Mouse (Mus musculus) neural tube, embryonic 15.5 days (tissue): ENCODE measurements around the gene Sun5. TPM values are rescaled to one million over a fixed set of nuclear protein-coding genes. Genes with fewer than 3 reads are reported as not detected.
"Not testable (repeated sequence)": the region's sequence is repeated elsewhere in the genome, so short reads cannot be mapped to it uniquely, and the experiment has no call there.

Experiments
- ATAC-seq: fragments of 200-750 bp; cut with Nextera tagmentation; 2 replicates; pipeline ENCODE4 v1.8.0; 2017; ENCODE audit warnings: mild to moderate bottlenecking, moderate TSS enrichment, moderate library complexity; ENCODE audit not compliant: low FRiP score
- H3K27ac ChIP-seq: fragments of 300-500 bp; sonication (generic); replicated peaks from 2 replicates; pipeline ENCODE4 v1.5.1; 2015; ENCODE audit warnings: mild to moderate bottlenecking, inconsistent platforms
- H3K27me3 ChIP-seq: fragments of 300-500 bp; sonication (generic); replicated peaks from 2 replicates; pipeline ENCODE4 v1.6.1; 2015; ENCODE audit warnings: inconsistent platforms
- H3K36me3 ChIP-seq: fragments of 300-500 bp; sonication (generic); 2 replicates; pipeline ENCODE4 v1.6.1; 2015; ENCODE audit warnings: inconsistent platforms
- H3K4me1 ChIP-seq: fragments of 300-500 bp; sonication (generic); 2 replicates; pipeline ENCODE4 v1.6.1; 2015; ENCODE audit warnings: inconsistent platforms
- H3K4me2 ChIP-seq: fragments of 300-500 bp; sonication (generic); 2 replicates; pipeline ENCODE4 v1.6.1; 2015; ENCODE audit warnings: inconsistent platforms, mild to moderate bottlenecking, moderate library complexity
- H3K4me3 ChIP-seq: fragments of 300-500 bp; sonication (generic); replicated peaks from 2 replicates; pipeline ENCODE4 v1.5.1; 2015; ENCODE audit warnings: mild to moderate bottlenecking, inconsistent platforms
- H3K9ac ChIP-seq: fragments of 300-500 bp; sonication (generic); replicated peaks from 2 replicates; pipeline ENCODE4 v1.6.1; 2015; ENCODE audit warnings: mild to moderate bottlenecking, inconsistent platforms
- H3K9me3 ChIP-seq: fragments of 300-500 bp; sonication (generic); replicated peaks from 2 replicates; pipeline ENCODE4 v1.6.1; 2016; ENCODE audit warnings: inconsistent platforms
- WGBS: fragments of 180-500 bp; shearing (Covaris S2); methylation state at CpG from one replicate; pipeline ENCODE4 v1.1.7; 2015; ENCODE audit warnings: mixed read lengths; 5-methylcytosine and 5-hydroxymethylcytosine counted together
- polyA plus RNA-seq: library from polyadenylated mRNA; unstranded; fragments of >200 nt; fragmentation: Nextera tagmentation; extraction: Ambion mirVana; gene quantifications from 2 replicates; pipeline ENCODE4 v1.2.1, GENCODE M21; 2015

Gene Sun5
- polyA plus RNA-seq, 1 experiment from 2014 or later: not detected

DNA sequence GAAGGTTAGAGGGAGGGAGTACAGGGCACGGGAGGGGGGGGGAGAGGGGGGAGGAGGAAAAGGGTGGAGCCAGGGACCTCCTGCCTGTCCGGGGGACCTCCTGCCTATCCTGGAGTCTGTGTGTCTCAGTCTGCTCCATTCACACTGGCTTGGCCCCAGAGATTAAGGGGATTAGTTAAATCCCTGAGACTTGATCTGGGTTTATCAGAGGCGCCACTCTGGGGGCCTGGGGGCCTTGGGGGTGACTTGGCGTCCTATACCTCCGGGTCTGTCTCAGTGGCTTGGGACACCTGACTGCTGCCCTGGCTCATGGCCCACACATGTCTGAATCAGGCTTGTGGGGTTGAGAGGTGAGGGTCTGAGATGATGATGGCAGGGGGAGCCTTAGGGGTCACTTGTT lies 17.3 kb downstream of the Sun5 start:
- ATAC-seq: no peak
- Histone ChIP-seq H3K27ac (no peak overlapping the region), H3K9ac (no peak overlapping the region), H3K4me1 (no peaks in the 10 kb centered on the region), H3K27me3 (no peaks in the 10 kb centered on the region), H3K4me3 (no peak overlapping the region), H3K36me3 (no peaks in the 10 kb centered on the region), H3K9me3 (no peaks in the 10 kb centered on the region), H3K4me2 (no peak overlapping the region)
- WGBS: 41% methylated on average over 5 of the region's 5 CpGs

DNA sequence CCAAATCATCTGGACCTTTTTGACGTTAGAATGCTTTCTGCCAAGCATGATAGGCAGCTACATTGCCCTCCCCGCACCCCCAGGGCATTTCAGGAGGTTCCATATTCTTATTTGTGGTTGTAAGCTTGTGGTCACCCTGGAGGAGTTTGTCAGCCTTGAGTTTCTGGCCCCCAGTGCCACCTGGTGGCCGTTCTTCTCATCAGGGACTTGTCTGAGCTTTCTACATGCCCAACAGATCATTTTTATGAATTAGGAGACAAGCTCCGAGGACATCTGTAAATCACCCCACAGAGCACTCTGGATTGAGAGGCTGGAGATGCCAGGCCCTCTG lies 19.9 kb downstream of the Sun5 start:
- Histone ChIP-seq H3K9ac (no peak overlapping the region), H3K4me3 (no peak overlapping the region), H3K4me1 (no peaks in the 10 kb centered on the region), H3K27me3 (no peaks in the 10 kb centered on the region), H3K27ac (no peak overlapping the region), H3K9me3 (no peaks in the 10 kb centered on the region), H3K36me3 (no peaks in the 10 kb centered on the region), H3K4me2 (no peak overlapping the region)
- 50% methylated on average over 4 of the region's 4 CpGs for WGBS
- ATAC-seq: no peak

DNA sequence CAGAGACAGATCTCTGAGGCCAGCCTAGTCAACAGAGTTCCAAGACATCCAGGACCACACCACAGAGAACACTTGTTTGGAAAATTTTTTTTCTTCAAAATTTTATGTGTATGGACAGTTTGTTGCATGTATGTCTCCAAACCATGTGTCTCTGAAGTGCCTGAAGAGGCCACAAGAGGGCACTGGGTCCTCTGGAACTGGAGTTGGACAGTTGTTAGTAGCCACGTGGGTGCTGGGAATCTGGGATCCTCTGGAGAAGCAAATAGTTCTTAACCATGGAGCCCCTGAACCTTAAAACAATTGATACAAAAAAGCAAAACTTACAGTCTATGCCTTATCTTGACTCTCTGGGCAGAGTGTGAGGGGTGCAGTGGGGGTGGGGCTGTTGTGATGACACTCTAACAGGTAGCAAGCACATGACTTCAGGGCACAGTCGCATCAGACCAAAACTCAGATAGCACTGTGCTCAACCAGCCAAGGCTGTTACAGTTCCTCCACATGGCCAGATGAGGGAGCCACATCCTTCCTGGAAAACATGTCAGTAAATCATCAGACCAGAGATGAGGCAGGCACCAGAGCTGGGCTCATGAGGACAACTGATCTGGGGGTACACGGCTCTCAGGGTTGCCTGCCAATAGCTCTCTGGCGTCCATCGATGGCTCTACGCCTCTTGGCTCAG lies 20.4 kb downstream of the Sun5 start:
- H3K4me2 ChIP-seq: no peak overlapping the region

DNA sequence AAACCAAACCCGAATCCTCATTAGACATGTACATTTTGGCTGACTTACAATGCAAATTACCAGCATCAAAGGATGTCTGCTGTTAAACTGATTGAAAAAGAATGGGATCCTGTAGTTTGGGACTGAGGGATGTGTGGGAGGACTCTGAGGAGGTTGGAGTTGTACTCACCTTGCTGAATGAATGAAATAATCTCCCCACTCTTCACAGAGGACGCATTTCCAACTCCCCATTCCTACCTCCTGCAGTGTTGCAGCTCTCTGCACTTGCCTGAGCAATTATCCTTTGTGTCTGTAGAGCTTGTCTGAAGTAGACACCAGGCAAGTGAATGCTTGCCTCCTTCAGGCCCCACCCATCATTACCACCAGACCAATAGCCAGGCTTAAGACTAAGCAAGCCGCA lies 22.5 kb downstream of the Sun5 start:
- no peak for ATAC-seq
- 74% methylated on average over 3 of the region's 3 CpGs for WGBS
- H3K9me3 ChIP-seq: no peaks in the 10 kb centered on the region

More for the DNA sequence above, 20.4 kb downstream of the Sun5 start:
- WGBS: 85% methylated on average over 6 of the region's 6 CpGs
- Histone ChIP-seq H3K4me3 (no peak overlapping the region), H3K36me3 (no peaks in the 10 kb centered on the region), H3K9ac (no peak overlapping the region), H3K9me3 (no peaks in the 10 kb centered on the region), H3K27me3 (no peaks in the 10 kb centered on the region), H3K4me1 (no peaks in the 10 kb centered on the region), H3K27ac (no peak overlapping the region)
- no peak for ATAC-seq

DNA sequence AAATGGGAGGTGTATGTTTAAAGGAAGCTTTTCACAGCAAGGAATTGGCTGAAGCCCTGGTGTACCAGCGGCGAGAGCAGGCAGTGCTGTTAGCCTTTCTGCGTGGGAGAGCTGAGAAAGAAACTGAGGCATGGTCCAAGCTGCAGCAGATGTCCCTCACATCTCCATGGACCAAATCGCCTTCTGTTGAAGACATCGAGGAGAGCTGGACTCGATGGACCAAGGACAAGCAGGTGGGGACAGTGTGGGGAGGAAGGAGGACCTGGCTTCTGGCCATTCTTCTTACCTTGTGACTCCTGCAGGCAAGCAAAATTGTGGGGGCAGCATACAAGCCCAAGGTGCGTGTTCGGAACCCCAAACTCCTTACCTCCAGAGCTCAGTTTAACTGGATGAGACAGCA lies 28.0 kb downstream of the Sun5 start:
- no peak for ATAC-seq
- 92% methylated on average over 8 of the region's 8 CpGs for WGBS

More for the DNA sequence above, 22.5 kb downstream of the Sun5 start:
- Histone ChIP-seq H3K4me1 (no peaks in the 10 kb centered on the region), H3K9ac (no peak overlapping the region), H3K27me3 (no peaks in the 10 kb centered on the region), H3K27ac (no peak overlapping the region), H3K4me2 (no peak overlapping the region), H3K36me3 (no peaks in the 10 kb centered on the region), H3K4me3 (no peak overlapping the region)

DNA sequence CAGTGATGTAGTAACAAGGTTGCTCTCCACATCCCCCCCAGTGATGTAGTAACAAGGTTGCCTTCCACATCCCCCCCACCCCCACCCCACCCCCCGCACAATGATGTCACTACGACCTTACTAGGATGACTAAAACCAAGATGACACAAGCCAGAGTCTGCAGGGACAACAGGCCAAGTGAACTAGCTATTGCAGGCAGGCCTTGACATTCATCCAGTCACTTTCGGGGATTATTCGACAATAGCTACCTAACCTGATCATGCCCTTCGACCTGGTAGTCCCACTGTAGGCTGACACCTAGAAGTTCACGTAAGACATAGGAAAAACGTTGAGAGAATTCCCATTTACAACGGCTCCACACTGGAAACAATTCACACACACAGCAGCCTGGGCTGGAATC lies 37.6 kb downstream of the Sun5 start:
- Histone ChIP-seq H3K4me3 (no peak overlapping the region), H3K9ac (no peak overlapping the region), H3K9me3 (no peaks in the 10 kb centered on the region), H3K4me2 (no peak overlapping the region), H3K4me1 (no peaks in the 10 kb centered on the region), H3K36me3 (no peaks in the 10 kb centered on the region), H3K27me3 (no peaks in the 10 kb centered on the region), H3K27ac (no peak overlapping the region)
- no peak for ATAC-seq
- WGBS: 90% methylated on average over 8 of the region's 8 CpGs

More for the DNA sequence above, 28.0 kb downstream of the Sun5 start:
- no peaks in the 10 kb centered on the region for H3K36me3 ChIP-seq
- no peaks in the 10 kb centered on the region for H3K4me1 ChIP-seq
- no peaks in the 10 kb centered on the region for H3K27me3 ChIP-seq
- no peak overlapping the region for H3K27ac ChIP-seq
- no peak overlapping the region for H3K4me2 ChIP-seq
- no peaks in the 10 kb centered on the region for H3K9me3 ChIP-seq
- no peak overlapping the region for H3K4me3 ChIP-seq
- H3K9ac ChIP-seq: no peak overlapping the region

DNA sequence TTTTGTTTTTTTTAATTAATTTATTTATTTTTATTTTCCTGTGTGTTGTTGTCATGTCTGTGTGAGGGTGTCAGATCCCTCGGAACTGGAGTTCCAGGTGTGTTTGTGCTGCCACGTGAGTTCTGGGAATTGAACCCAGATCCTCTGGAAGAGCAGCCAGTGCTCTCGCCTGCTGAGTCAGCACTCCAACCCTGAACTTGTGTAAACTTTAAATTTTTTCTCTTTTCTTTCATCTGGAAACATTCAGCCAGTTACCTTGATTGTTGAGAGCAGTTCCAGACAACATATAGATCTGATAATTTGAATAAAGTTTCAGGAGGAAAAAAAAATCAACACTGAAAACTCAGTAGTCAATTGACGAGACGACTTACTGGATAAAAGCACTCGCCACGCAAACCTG lies 42.2 kb downstream of the Sun5 start:
- Histone ChIP-seq H3K9ac (no peak overlapping the region), H3K4me1 (no peaks in the 10 kb centered on the region), H3K4me2 (no peak overlapping the region), H3K36me3 (no peaks in the 10 kb centered on the region), H3K27ac (no peak overlapping the region), H3K9me3 (no peaks in the 10 kb centered on the region), H3K4me3 (no peak overlapping the region), H3K27me3 (no peaks in the 10 kb centered on the region)
- 91% methylated on average over 7 of the region's 7 CpGs for WGBS
- no peak for ATAC-seq

DNA sequence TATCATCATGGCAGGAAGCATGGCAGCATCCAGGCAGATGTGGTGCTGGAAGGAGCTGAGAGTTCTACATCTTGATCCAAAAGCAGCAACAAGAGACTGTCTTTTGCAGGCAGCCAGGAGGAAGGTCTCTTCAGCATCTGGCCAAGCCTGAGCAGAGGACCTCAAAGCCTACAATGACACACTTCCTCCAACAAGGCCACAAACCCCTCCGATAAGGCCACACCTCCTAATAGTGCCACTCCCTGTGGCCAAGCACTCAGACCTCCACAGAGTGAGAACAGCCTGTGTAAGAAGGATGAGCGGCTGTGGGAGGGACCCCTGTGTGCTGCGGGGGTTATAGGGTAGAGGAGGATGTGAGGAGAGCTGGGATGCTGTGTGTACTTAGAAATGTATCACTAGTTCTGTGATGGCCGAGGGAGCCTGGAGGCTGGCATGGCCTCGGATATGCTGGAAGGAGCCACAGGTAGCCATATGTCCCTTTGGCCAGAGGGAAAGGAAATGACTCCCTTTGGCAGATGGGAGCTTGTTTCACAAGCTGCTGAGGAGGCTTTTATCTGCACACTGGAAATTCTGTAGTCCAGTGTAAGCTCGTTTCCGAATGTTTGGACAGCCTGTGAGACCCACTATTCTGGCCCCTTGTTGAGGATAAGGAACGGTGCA lies 43.6 kb downstream of the Sun5 start:
- Histone ChIP-seq H3K36me3 (no peaks in the 10 kb centered on the region), H3K9me3 (no peaks in the 10 kb centered on the region), H3K9ac (no peak overlapping the region), H3K27me3 (no peaks in the 10 kb centered on the region), H3K27ac (no peak overlapping the region), H3K4me1 (no peaks in the 10 kb centered on the region), H3K4me3 (no peak overlapping the region), H3K4me2 (no peak overlapping the region)
- WGBS: 80% methylated on average over 8 of the region's 8 CpGs
- ATAC-seq: no peak

DNA sequence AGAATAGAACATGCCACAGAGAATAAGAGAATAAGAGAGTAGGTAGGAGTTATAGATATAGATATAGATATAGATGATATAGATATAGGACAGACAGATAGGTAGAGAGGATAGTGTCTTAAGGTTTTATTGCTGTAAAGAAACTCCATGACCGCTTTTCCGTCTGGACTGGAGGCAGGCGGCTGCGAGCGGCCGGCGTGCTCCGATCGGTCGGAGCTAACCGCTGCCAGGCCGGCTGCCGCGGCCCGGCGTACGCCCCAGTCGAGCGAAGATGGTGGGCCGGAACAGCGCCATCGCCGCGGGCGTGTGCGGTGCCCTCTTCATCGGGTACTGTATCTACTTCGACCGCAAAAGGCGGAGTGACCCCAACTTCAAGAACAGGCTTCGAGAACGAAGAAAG lies 45.0 kb downstream of the Sun5 start:
- not testable (repeated sequence) for H3K9ac ChIP-seq, H3K4me1 ChIP-seq, H3K27me3 ChIP-seq, H3K27ac ChIP-seq, H3K9me3 ChIP-seq, H3K4me3 ChIP-seq, H3K4me2 ChIP-seq, ATAC-seq, H3K36me3 ChIP-seq
- 72% methylated on average over 32 of the region's 32 CpGs for WGBS

DNA sequence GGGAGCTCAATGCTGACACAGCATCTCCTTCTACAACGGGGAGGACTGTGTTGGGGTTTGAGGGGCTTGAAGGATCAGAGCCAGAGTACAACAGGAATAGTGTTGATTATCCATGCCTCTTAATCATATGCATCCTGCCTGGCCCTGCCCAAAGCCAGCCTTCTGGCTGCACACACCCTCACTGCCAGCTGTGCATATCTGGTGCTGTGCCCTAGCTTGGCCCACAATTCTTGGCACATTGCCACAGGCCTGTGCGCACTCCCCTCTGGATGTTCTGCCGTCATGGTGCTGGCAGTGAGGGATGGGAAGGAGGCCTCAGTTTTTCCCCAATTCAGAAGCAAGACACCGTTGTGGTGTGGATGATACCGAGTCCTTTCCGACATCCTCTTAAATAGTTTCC lies 46.3 kb downstream of the Sun5 start:
- Histone ChIP-seq H3K9me3 (no peaks in the 10 kb centered on the region), H3K4me2 (no peak overlapping the region), H3K4me1 (no peaks in the 10 kb centered on the region), H3K36me3 (no peaks in the 10 kb centered on the region), H3K27me3 (no peaks in the 10 kb centered on the region), H3K27ac (no peak overlapping the region), H3K9ac (no peak overlapping the region), H3K4me3 (no peak overlapping the region)
- WGBS: 62% methylated on average over 6 of the region's 6 CpGs
- no peak for ATAC-seq

DNA sequence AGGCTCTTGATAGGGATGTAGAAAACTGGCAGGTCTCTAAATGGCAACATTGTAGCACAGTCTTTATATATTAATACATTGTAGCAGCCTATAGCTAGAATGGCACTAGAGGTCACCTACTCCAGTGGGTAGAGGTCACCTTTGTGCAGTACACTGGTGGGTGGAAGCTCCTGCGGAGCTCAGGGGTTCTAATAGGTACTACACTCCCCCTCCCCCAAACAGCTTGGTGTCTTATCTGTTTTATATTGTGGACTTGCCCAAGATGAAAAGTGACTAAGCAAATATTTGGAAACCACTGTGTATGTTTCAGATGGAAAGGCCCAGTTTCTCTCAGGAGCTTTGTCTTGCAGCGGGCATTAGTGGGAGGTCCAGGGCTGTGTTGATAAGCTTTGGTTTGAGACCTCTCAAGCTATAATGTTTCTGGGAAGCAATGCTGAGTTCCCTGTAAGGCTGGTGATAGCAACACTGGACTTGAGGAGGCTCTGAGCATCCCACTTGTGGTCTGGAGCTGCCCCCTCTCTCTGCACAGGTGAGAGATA lies 48.8 kb downstream of the Sun5 start:
- Histone ChIP-seq H3K4me1 (no peaks in the 10 kb centered on the region), H3K9ac (no peak overlapping the region), H3K4me2 (no peak overlapping the region), H3K27me3 (no peaks in the 10 kb centered on the region), H3K36me3 (no peaks in the 10 kb centered on the region), H3K9me3 (no peaks in the 10 kb centered on the region), H3K4me3 (no peak overlapping the region), H3K27ac (no peak overlapping the region)
- ATAC-seq: no peak
- WGBS: 97% methylated on average over 2 of the region's 2 CpGs

DNA sequence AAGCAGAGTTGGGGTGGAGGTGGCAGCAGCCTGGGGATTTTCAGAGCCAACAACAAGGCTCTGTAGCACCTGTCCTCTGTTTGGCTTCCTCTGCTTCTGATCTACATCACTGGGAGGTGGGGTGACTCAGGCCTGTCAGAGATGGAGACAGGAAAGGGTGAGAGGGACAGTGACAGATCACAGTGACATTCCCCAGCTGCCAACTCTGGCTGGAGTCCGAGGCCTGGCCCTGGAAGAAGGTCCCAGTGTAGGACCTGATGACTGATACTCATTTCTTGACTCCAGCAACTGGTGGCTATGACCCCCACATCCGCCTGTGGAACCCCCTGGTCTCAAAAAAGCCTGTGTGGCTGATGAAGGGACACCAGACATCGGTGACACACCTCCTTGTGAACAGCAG lies 61.0 kb downstream of the Sun5 start:
- no peak for ATAC-seq
- Histone ChIP-seq H3K27me3 (no peaks in the 10 kb centered on the region), H3K36me3 (no peaks in the 10 kb centered on the region), H3K4me1 (no peaks in the 10 kb centered on the region), H3K27ac (no peak overlapping the region), H3K4me3 (no peak overlapping the region), H3K4me2 (no peak overlapping the region), H3K9me3 (no peaks in the 10 kb centered on the region), H3K9ac (no peak overlapping the region)
- 83% methylated on average over 3 of the region's 3 CpGs for WGBS
